Mouse (Mus musculus): ENCODE data around the gene Far2. TPM values are rescaled to one million over a fixed set of nuclear protein-coding genes. Genes with fewer than 3 reads are reported as not detected.

Far2 gene
- not detected for total RNA-seq (2021)

- DNase-seq (ENCODE audit: low spot score) = no peak
- intact Hi-C loops (cut with DNase I) = no loop called here
Observed at GRCm38 (mm10) chr6:148046881-148047649, at the start of gene Far2. Gene Far2 (plus strand): TSS chr6:148047259.

GRCm38 (mm10) chr6:148000483-148000882, 46.6 kb upstream of the Far2 start:
- DNase-seq (ENCODE audit: low spot score) = no peak
- intact Hi-C loops (cut with DNase I) = loop anchor here (10.0 kb wide), 1 partner anchor 134 kb away; no protein-coding TSS in a partner anchor

GRCm38 (mm10) chr6:148001071-148001470, 46.0 kb upstream of the Far2 start:
- intact Hi-C loops (cut with DNase I) = loop anchor here (10.0 kb wide), 1 partner anchor 134 kb away; no protein-coding TSS in a partner anchor
- no peak for DNase-seq (ENCODE audit: low spot score)

GRCm38 (mm10) chr6:148006118-148006837, 40.8 kb upstream of the Far2 start:
- intact Hi-C loops (cut with DNase I) = loop anchor here (10.0 kb wide), 1 partner anchor 129 kb away; no protein-coding TSS in a partner anchor
- DNase-seq (ENCODE audit: low spot score) = no peak

- no peak for DNase-seq (ENCODE audit: low spot score)
- intact Hi-C loops (cut with DNase I) = no loop called here
Observed at GRCm38 (mm10) chr6:148040759-148041158, 6.3 kb upstream of the Far2 start.

GRCm38 (mm10) chr6:148047650-148047988, 560 bp downstream of the Far2 start:
- no peak for DNase-seq (ENCODE audit: low spot score)
- intact Hi-C loops (cut with DNase I) = no loop called here

- no peak for DNase-seq (ENCODE audit: low spot score)
- intact Hi-C loops (cut with DNase I) = no loop called here
Observed at GRCm38 (mm10) chr6:148063131-148063530, 16.1 kb downstream of the Far2 start.

- DNase-seq (ENCODE audit: low spot score) = no peak
- intact Hi-C loops (cut with DNase I) = no loop called here
Observed at GRCm38 (mm10) chr6:148066267-148066666, 19.2 kb downstream of the Far2 start.

GRCm38 (mm10) chr6:148068786-148069185, 21.7 kb downstream of the Far2 start:
- intact Hi-C loops (cut with DNase I) = no loop called here

GRCm38 (mm10) chr6:148073599-148073998, 26.5 kb downstream of the Far2 start:
- no peak for DNase-seq (ENCODE audit: low spot score)
- intact Hi-C loops (cut with DNase I) = no loop called here

More at GRCm38 (mm10) chr6:148068786-148069185, 21.7 kb downstream of the Far2 start:
- DNase-seq (ENCODE audit: low spot score) = no peak

GRCm38 (mm10) chr6:148074211-148074864, 27.3 kb downstream of the Far2 start:
- DNase-seq (ENCODE audit: low spot score) = no peak
- intact Hi-C loops (cut with DNase I) = no loop called here

- intact Hi-C loops (cut with DNase I) = no loop called here
- DNase-seq (ENCODE audit: low spot score) = no peak
Observed at GRCm38 (mm10) chr6:148083864-148084263, 36.8 kb downstream of the Far2 start.

- intact Hi-C loops (cut with DNase I) = no loop called here
- no peak for DNase-seq (ENCODE audit: low spot score)
Observed at GRCm38 (mm10) chr6:148084403-148084802, 37.3 kb downstream of the Far2 start.

GRCm38 (mm10) chr6:148097039-148097438, 50.0 kb downstream of the Far2 start:
- intact Hi-C loops (cut with DNase I) = no loop called here
- DNase-seq (ENCODE audit: low spot score) = no peak

- no peak for DNase-seq (ENCODE audit: low spot score)
- intact Hi-C loops (cut with DNase I) = no loop called here
Observed at GRCm38 (mm10) chr6:148101977-148102376, 54.9 kb downstream of the Far2 start.

GRCm38 (mm10) chr6:148102434-148102833, 55.4 kb downstream of the Far2 start:
- intact Hi-C loops (cut with DNase I) = no loop called here
- DNase-seq (ENCODE audit: low spot score) = no peak

GRCm38 (mm10) chr6:148104212-148104611, 57.2 kb downstream of the Far2 start:
- DNase-seq (ENCODE audit: low spot score) = no peak
- intact Hi-C loops (cut with DNase I) = no loop called here

- DNase-seq (ENCODE audit: low spot score) = no peak
- intact Hi-C loops (cut with DNase I) = no loop called here
Observed at GRCm38 (mm10) chr6:148105722-148106268, 58.7 kb downstream of the Far2 start.

- intact Hi-C loops (cut with DNase I) = no loop called here
- DNase-seq (ENCODE audit: low spot score) = no peak
Observed at GRCm38 (mm10) chr6:148108741-148109472, 61.8 kb downstream of the Far2 start.

Measured in heart, postnatal 25 days (tissue).